ENCODE assay signal across 24 mouse cellular contexts in genomic region chrX:72961511-72961910, GRCm38 (mm10). TPM values are rescaled to one million over a fixed set of nuclear protein-coding genes. Genes with fewer than 3 reads are reported as not detected.
DNase-seq lines count a peak whose midpoint lies in the region.
"Had no signal": no experiment of that assay in that cellular context is flagged by ENCODE, and none has a peak within 500 bp of the region (broad histone marks: within the 10 kb centered on the region; RNA-seq: fewer than 3 reads in every experiment).

No protein-coding gene starts in this region.

- intact Hi-C loops in heart, postnatal 25 days (cut with DNase I) = no loop called here

- peak; percentile 71 for DNase-seq in heart, adult 11 months
- no peak for DNase-seq in heart, postnatal 25 days (ENCODE audit: low spot score)
- peak; percentile 6 to 10 for DNase-seq in kidney, adult 8-10 months
- no peak for DNase-seq in kidney, postnatal 25 days
- peak; percentile 7 to 20 for DNase-seq in kidney, postnatal 36 days
- DNase-seq in kidney, postnatal 14 days = no peak
- DNase-seq: adrenal gland, adult 8-10 months; adrenal gland, postnatal 14 days; adrenal gland, postnatal 36 days; B cell, adult 2 months; cerebellum, adult 11 months; cerebellum, adult 18-20 months; cerebellum, adult 9-10 months; cerebellum, postnatal 10 days; cerebellum, postnatal 25 days had no signal

- H3K27ac ChIP-seq in brown adipose tissue, adult 24 weeks (replicated peaks; ENCODE audit: low read depth, low read length) = peak overlapping the region; percentile 40
- H3K27ac ChIP-seq: embryonic facial prominence, embryonic 10.5 days; embryonic facial prominence, embryonic 12.5 days; forebrain, embryonic 13.5 days; forebrain, embryonic 15.5 days had no signal

- H3K4me3 ChIP-seq in brown adipose tissue, adult 24 weeks (ENCODE audit: insufficient read depth, low read depth, low read length) = no peak overlapping the region
- H3K4me3 ChIP-seq: embryonic facial prominence, embryonic 10.5 days; embryonic facial prominence, embryonic 12.5 days; forebrain, embryonic 13.5 days; forebrain, embryonic 15.5 days had no signal

- no peaks in the 10 kb centered on the region for H3K4me1 ChIP-seq in brown adipose tissue, adult 24 weeks (ENCODE audit: control insufficient read depth, insufficient read depth, insufficient read length, low read length)
- H3K4me1 ChIP-seq: embryonic facial prominence, embryonic 10.5 days; embryonic facial prominence, embryonic 12.5 days; forebrain, embryonic 13.5 days; forebrain, embryonic 15.5 days had no signal

RNA-seq across cellular contexts. Expression of gene Zfp185, which starts 25.6 kb away (rescaled TPM):
- 1 to 10 TPM; 1.2 to 1.9 TPM for total RNA-seq in heart, postnatal 25 days (2021)
- 6.0 and 7.1 TPM in 2 replicates for polyA plus RNA-seq in brown adipose tissue, adult 24 weeks (2012; ENCODE audit: insufficient read depth, insufficient read length, missing spikeins)
- total RNA-seq: CH12.LX had no signal
- polyA plus RNA-seq: activated CD4-positive, CD25-positive, alpha-beta regulatory T cell, adult 4 months; CD4-positive, CD25-positive, alpha-beta regulatory T cell, adult 4 months; G1E had no signal

RNA-seq across cellular contexts. Expression of gene Nsdhl, which starts 43.2 kb away (rescaled TPM):
- total RNA-seq in heart, postnatal 25 days (2021) = 1 to 10 TPM; 5.0 to 5.6 TPM
- polyA plus RNA-seq in brown adipose tissue, adult 24 weeks (2012; ENCODE audit: insufficient read depth, insufficient read length, missing spikeins) = 81.7 and 105 TPM in 2 replicates

RNA-seq across cellular contexts. Expression of gene Cetn2, which starts 43.3 kb away (rescaled TPM):
- total RNA-seq in heart, postnatal 25 days (2021) = 10 to 100 TPM; 25.7 to 29.3 TPM
- 40.1 and 42.6 TPM in 2 replicates for polyA plus RNA-seq in brown adipose tissue, adult 24 weeks (2012; ENCODE audit: insufficient read depth, insufficient read length, missing spikeins)

Comparison
In these comparisons a context has a peak if more than half of its experiments do, and no peak if none do; other contexts are left out.
1. DNase-seq: peak in heart, adult 11 months (single experiment), kidney, adult 8-10 months (2 of 2) and kidney, postnatal 36 days (2 of 2); none in heart, postnatal 25 days (single experiment), kidney, postnatal 25 days (0 of 2) and kidney, postnatal 14 days (single experiment).